In the genomic region with DNA sequence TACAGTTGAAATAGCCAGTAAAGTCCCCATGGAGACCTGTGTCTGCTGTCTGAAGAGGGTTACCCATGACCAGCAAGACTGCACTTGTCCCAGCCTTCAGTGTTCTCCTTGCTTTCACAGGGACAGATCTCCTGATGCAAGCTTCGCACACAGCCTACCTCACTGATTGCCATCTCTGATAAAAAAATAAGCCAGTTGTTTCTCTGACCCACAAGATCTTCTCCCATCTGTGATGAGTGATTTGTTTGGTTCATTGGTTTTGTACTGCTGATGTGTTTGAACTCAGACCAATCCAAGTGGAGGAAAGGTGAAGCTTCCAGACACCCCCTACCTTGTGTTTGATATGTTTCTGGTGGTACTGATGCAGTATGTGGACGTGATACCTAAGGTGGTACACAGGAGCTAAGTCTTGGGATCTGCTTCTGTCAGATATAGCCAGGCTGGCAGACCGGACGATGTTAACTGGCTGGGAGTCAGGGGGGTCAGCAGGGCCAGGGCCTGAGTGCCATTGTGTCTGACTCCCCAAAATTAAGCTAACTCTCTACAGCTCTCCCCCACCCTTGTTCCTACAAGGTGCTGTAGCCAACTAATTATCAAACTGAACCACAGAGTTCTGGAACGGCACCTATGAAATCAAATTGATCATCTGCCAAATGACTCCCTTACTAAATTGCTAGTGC, we compare ENCODE assay signal across 11 mouse cellular contexts.
DNase-seq lines count a peak whose midpoint lies in the region; ATAC-seq and TF ChIP-seq lines count a peak whose summit lies in the region.
"Had no signal": no experiment of that assay in that cellular context is flagged by ENCODE, and none has a peak within 500 bp of the region (broad histone marks: within the 10 kb centered on the region; RNA-seq: fewer than 3 reads in every experiment).

No protein-coding gene starts in this region.

- ATAC-seq in limb, embryonic 11.5 days (ENCODE audit: insufficient number of reproducible peaks, low FRiP score, low TSS enrichment, low read depth): 0 out of 2 replicates have a peak, but pooled peaks have one; percentile 31
- ATAC-seq in heart, postnatal 0 days (ENCODE audit: insufficient read depth, low read depth): peak; percentile 47

- no peaks in the 10 kb centered on the region for H3K79me2 ChIP-seq in myocyte (ENCODE audit: control insufficient read depth, insufficient read depth)

- H3K9me3 ChIP-seq in limb, embryonic 11.5 days (ENCODE audit: control insufficient read depth, low read length): no peaks in the 10 kb centered on the region
- no peaks in the 10 kb centered on the region for H3K9me3 ChIP-seq in limb, embryonic 10.5 days (replicated peaks)
- H3K9me3 ChIP-seq in heart, postnatal 0 days (replicated peaks; ENCODE audit: control insufficient read depth, low read length): no peaks in the 10 kb centered on the region

- no peaks in the 10 kb centered on the region for H3K36me3 ChIP-seq in limb, embryonic 11.5 days (ENCODE audit: control insufficient read depth, insufficient read depth, low read length)
- no peaks in the 10 kb centered on the region for H3K36me3 ChIP-seq in limb, embryonic 10.5 days
- H3K36me3 ChIP-seq in heart, postnatal 0 days (replicated peaks; ENCODE audit: control insufficient read depth, insufficient read depth, low read length): no peaks in the 10 kb centered on the region
- no peaks in the 10 kb centered on the region for H3K36me3 ChIP-seq in myocyte (ENCODE audit: control insufficient read depth, insufficient read depth)

- H3ac ChIP-seq in myocyte (ENCODE audit: control insufficient read depth, insufficient read length): no peak overlapping the region

- H3K4me1 ChIP-seq in limb, embryonic 11.5 days (ENCODE audit: control insufficient read depth, insufficient read depth, low read length): peaks cover 10% of the 10 kb centered on the region; the same call in 1 of the 2 replicates
- H3K4me1 ChIP-seq in limb, embryonic 10.5 days: peaks cover 13% of the 10 kb centered on the region
- H3K4me1 ChIP-seq in heart, postnatal 0 days (ENCODE audit: control insufficient read depth, insufficient read depth): peaks cover 17% of the 10 kb centered on the region

- H3K27ac ChIP-seq in gastrocnemius, adult 2 months: peak overlapping the region; percentile 55
- no peak overlapping the region for H3K27ac ChIP-seq in limb, embryonic 11.5 days (replicated peaks; ENCODE audit: low read depth, low read length)
- H3K27ac ChIP-seq in limb, embryonic 10.5 days: no peak overlapping the region
- peak overlapping the region; percentile 73 for H3K27ac ChIP-seq in heart, postnatal 0 days (ENCODE audit: low read depth)
- H3K27ac ChIP-seq: left cerebral cortex, adult 2 months had no signal

- intact Hi-C loops in gastrocnemius, adult 2 months (cut with DNase I): loop anchor here (5.0 kb wide), 1 partner anchor 51 kb away; no protein-coding TSS in a partner anchor

- 65% methylated on average over 5 of the region's 5 CpGs for WGBS in limb, embryonic 11.5 days
- 69% methylated on average over 5 of the region's 5 CpGs for WGBS in limb, embryonic 10.5 days
- WGBS in heart, postnatal 0 days: 38% methylated on average over 5 of the region's 5 CpGs

- H3K4me3 ChIP-seq in gastrocnemius, adult 2 months: no peak overlapping the region
- H3K4me3 ChIP-seq in limb, embryonic 11.5 days (ENCODE audit: low read depth, low read length): no peak overlapping the region
- H3K4me3 ChIP-seq in limb, embryonic 10.5 days: no peak overlapping the region
- no peak overlapping the region for H3K4me3 ChIP-seq in heart, postnatal 0 days (ENCODE audit: low read depth, low read length)
- no peak overlapping the region for H3K4me3 ChIP-seq in myocyte
- H3K4me3 ChIP-seq: left cerebral cortex, adult 2 months had no signal

- H3K9ac ChIP-seq in limb, embryonic 11.5 days (ENCODE audit: low read length): no peak overlapping the region
- H3K9ac ChIP-seq in heart, postnatal 0 days (replicated peaks; ENCODE audit: low read depth, low read length): no peak overlapping the region

- TF ChIP-seq CTCF in gastrocnemius, adult 2 months (IDR thresholded peaks at IDR 0.05): no peak
- TF ChIP-seq CTCF in heart, postnatal 0 days (IDR thresholded peaks at IDR 0.05; ENCODE audit: low read depth): no peak

- no peaks in the 10 kb centered on the region for H3K27me3 ChIP-seq in limb, embryonic 11.5 days (ENCODE audit: control insufficient read depth, insufficient read depth, low read length)
- no peaks in the 10 kb centered on the region for H3K27me3 ChIP-seq in limb, embryonic 10.5 days (ENCODE audit: low read depth, poor library complexity, severe bottlenecking)
- H3K27me3 ChIP-seq in heart, postnatal 0 days (ENCODE audit: control insufficient read depth, insufficient read depth, low read length): no peaks in the 10 kb centered on the region
- no peaks in the 10 kb centered on the region for H3K27me3 ChIP-seq in myocyte (ENCODE audit: control insufficient read depth, insufficient read depth, insufficient read length)

- DNase-seq in gastrocnemius, adult 2 months: no peak
- no peak for DNase-seq in gastrocnemius, postnatal 4 days (ENCODE audit: low spot score in 2 of 2)
- no peak for DNase-seq in limb, embryonic 11.5 days (ENCODE audit: low spot score)
- DNase-seq in limb, embryonic 10.5 days (ENCODE audit: low spot score): no peak
- no peak for DNase-seq in heart, postnatal 0 days (ENCODE audit: low spot score)
- DNase-seq in urinary bladder, adult 18-20 months (ENCODE audit: low spot score in 2 of 2): no peak
- no peak for DNase-seq in thymus, postnatal 4 days
- DNase-seq: lung, adult 2 months; thymus, postnatal 14 days had no signal

- TF ChIP-seq EP300 in heart, postnatal 0 days (IDR thresholded peaks at IDR 0.05; ENCODE audit: low read depth): no peak

- no peak overlapping the region for H3K4me2 ChIP-seq in limb, embryonic 11.5 days (ENCODE audit: low read depth, severe bottlenecking)
- H3K4me2 ChIP-seq in heart, postnatal 0 days (ENCODE audit: low read depth, low read length): no peak overlapping the region
- peak overlapping the region; percentile 37 for H3K4me2 ChIP-seq in myocyte (ENCODE audit: low read depth)

- no peak for TF ChIP-seq POLR2A in myocyte (IDR thresholded peaks at IDR 0.05; ENCODE audit: insufficient read length, low read depth)

TF ChIP-seq in myocyte, 11 proteins besides CTCF, POLR2A, EP300 and RAD21:
- TF ChIP-seq TCF12 (IDR thresholded peaks at IDR 0.05; ENCODE audit: insufficient read depth, poor library complexity, severe bottlenecking): no peak
- peak in 1 of 3 experiments; percentile 12 for TF ChIP-seq MYOG (IDR thresholded peaks at IDR 0.05; ENCODE audit: control insufficient read depth in 1 of 3, insufficient read depth in 1 of 3, insufficient read length in 2 of 3, low read depth in 2 of 3)
- TF ChIP-seq USF1 (IDR thresholded peaks at IDR 0.05; ENCODE audit: low read depth): no peak
TF ChIP-seq in myocyte: peak in this region for 1.

Comparison
In these comparisons a context has a peak if more than half of its experiments do, and no peak if none do; other contexts are left out.
1. H3K27ac ChIP-seq: peak in gastrocnemius, adult 2 months (single experiment) and heart, postnatal 0 days (single experiment); none in limb, embryonic 11.5 days (single experiment) and limb, embryonic 10.5 days (single experiment).